Mouse (Mus musculus): ENCODE measurements at regions not wholly inside any gene's neighbourhood (a gene's known extent, or its start where the extent isn't known, plus 50 kb on each side); places are given as distances from the start of the nearest gene placed in this dataset.

GRCm38 (mm10) chr1:41555607-41556006, 750.2 kb downstream of the Tmem182 start:
- TF ChIP-seq POLR2A (IDR thresholded peaks at IDR 0.05; ENCODE audit: low read depth, low read length) (no peak), UBTF (IDR thresholded peaks at IDR 0.05; ENCODE audit: low read depth, low read length) (no peak), EP300 (IDR thresholded peaks at IDR 0.05; ENCODE audit: low read length) (no peak), BHLHE40 (IDR thresholded peaks at IDR 0.05; ENCODE audit: low read depth, low read length) (no peak), MEF2A (IDR thresholded peaks at IDR 0.05; ENCODE audit: borderline replicate concordance, low read depth, low read length) (no peak), CTCF (conservative IDR thresholded peaks at IDR 0.05 in 1 of 2, IDR thresholded peaks at IDR 0.05 in 1 of 2; ENCODE audit: low read depth in 2 of 2, low read length in 2 of 2) (no peak), HCFC1 (IDR thresholded peaks at IDR 0.05; ENCODE audit: low read depth, low read length) (no peak), RAD21 (IDR thresholded peaks at IDR 0.05; ENCODE audit: low read depth, low read length) (no peak), CHD2 (IDR thresholded peaks at IDR 0.05; ENCODE audit: low read length) (no peak), MXI1 (IDR thresholded peaks at IDR 0.05; ENCODE audit: low read depth, low read length) (no peak)

Measured in CH12.LX (cell line).